Mouse (Mus musculus) thymus, postnatal 14 days (tissue): ENCODE measurements around the gene Vmp1.

Experiments used
- DNase-seq: peaks from one replicate; pipeline ENCODE4 v3.0.0; 2021

Vmp1 gene

GRCm38 (mm10) chr11:86683395-86684125 lies at the start of gene Vmp1, which contains the start of gene Ptrh2:
Gene Vmp1, minus strand, starts transcription at chr11:86683836.
Gene Ptrh2, plus strand, starts transcription at chr11:86683985.
- DNase-seq = peak; percentile 88

- no peak for DNase-seq
These were observed 47.8 kb upstream of the Vmp1 start for GRCm38 (mm10) chr11:86731443-86731842.

DNA sequence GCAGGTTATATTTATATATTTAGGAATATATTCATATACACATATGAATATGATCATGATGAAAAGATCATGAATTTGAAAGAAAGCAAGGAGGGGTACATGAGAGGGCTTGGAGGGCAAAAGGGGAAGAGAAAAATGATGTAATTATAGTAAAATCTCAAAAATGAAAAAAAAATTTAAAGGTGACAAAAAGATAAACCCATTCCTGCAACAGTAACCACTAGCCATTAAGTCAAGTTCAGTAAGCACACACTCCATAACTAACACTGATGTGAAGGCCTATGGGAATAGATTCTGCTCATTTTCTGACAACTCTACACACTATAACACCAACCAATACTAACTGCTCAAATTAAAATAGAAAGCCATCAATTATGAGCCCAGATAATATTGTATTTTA lies 42.0 kb upstream of the Vmp1 start:
- no peak for DNase-seq

DNA sequence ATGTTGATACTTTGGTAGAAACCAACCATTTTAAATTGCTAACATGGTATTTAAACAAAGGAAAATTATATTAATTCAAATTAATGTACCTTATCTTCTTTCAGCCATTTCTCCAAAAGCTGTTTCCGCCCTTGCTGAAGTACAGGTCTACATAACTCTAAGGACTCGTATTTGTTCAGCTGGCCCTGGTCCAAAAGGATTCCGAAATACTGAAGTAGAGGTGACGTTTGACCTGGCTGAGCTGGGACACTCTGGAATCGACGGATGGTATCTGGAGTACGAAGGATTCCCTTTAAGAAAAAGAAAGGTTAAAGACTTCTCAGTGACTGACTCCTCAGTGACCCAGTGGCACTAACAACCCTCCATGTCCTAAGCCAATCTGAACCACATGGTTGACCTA lies 41.3 kb upstream of the Vmp1 start:
- no peak for DNase-seq

GRCm38 (mm10) chr11:86724004-86724403 lies 40.4 kb upstream of the Vmp1 start:
- DNase-seq = no peak

- DNase-seq = no peak
These were observed 35.8 kb upstream of the Vmp1 start for GRCm38 (mm10) chr11:86719390-86719789.

- no peak for DNase-seq
These were observed 34.7 kb upstream of the Vmp1 start for GRCm38 (mm10) chr11:86718369-86718768.

GRCm38 (mm10) chr11:86717306-86718065 lies 33.9 kb upstream of the Vmp1 start:
- no peak for DNase-seq

DNA sequence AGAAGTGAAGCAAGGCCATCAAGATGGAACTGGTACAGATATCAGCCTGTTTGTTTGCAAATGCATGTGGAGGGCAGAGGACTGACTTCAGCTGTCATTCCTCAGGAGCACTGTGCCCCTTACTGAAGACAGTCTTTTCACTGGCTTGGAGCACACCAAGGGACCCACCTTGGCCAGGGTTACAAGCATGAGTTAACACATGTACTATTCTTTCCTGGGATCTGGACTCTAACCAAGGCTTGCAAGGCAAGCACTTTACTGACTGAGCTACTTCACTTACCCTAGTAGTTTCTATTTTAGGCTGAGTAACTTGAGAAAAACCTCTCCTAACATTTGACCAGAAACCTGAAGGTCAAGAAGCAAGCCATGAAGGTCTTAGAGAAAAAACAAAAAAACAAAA lies 31.0 kb upstream of the Vmp1 start:
- no peak for DNase-seq

DNA sequence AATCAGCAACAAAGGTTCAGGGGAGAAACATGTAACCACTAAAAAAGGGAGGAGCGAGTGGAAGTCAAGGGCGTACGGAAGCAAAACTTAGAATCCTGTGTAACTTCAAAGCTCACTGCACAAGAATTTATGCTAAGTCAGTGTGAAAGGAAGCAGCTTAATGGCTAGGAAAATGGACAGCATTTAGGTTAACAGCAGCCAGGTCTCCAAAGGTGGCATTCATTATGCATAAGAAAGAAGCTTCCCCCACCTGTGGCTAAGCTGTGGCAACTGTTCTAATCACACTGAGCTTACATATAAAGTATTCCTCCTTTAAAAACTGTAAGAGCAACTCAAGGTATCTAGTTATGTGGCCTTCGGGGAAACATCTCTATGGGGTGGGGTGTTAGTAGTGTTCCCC lies 17.5 kb upstream of the Vmp1 start:
- DNase-seq = no peak

- DNase-seq = no peak
These were observed 11.8 kb upstream of the Vmp1 start for GRCm38 (mm10) chr11:86695461-86695860.

DNA sequence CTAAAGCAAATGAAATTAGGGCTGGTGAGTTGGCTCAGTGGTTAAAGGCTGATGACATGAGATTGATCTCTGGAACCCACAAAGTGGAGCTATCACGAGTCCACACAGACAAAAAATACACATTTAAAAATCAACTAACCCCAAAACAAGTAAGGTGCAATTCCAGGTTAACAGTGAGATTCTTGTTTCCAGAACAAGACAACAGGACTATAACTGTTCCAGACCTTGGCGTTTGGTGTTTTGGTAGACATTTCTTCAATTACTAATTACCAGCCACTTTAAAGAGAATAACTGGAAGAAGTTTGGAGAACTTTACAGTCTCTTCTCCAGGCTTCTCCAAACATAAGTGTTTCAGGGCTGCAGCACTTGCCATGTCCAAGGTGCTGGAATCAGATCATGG lies 8.9 kb upstream of the Vmp1 start:
- no peak for DNase-seq

DNA sequence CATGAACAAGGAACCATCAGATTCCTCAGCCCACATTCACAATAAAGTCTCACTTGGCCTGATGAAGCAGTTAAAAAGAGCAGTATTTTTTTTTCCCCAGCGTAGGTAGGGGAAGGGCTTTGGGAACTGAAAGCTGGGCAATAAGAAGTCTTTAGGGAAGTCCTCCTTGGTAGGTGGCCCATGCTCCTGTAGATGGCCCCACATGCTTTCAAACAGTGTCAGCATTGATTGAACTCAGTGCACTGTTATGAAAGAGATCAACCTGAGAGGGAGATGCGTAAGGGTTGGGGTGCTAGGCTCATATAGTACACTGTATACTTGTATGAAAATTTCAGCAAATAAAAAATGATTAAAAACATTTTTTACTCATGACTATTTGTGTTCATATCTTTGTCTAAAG lies 8.3 kb upstream of the Vmp1 start:
- DNase-seq = no peak

DNA sequence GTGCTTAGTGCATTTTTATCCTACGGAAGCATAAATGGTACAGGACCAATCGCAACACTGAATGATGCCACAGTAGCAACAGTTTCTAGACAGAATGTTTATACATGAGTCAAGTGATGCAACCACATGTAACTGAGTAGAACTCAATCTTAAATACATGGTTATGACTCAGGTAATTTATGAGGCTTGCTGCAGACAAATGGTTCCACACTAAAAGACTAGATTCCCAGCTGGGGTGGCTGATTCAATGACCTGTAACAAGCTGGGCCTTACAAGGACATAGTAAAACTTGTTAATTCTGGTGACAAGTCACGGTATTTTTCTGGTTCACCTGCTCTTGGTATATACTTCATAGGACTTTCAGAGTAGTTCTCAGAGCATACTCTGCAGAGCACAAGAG lies 7.8 kb upstream of the Vmp1 start:
- no peak for DNase-seq

DNA sequence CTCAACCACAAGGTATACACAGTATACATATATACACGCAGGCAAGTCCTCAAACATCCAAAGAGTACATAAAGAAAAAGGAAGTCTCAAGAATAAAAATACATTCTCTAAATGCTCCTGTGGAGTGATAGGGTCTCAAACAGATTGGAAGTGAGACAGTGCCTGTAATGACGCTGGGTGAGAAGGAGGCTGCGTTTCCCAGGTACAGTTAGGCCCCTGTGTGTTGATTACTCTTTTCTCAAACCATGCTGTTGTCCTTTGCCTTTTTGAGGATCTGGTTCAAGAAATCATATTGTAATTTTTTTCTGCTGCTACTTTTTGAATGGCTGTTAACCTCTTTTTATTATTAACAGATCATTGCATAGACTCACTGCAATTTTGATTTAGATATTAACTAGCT lies 6.7 kb upstream of the Vmp1 start:
- no peak for DNase-seq

GRCm38 (mm10) chr11:86685366-86685765 lies 1.7 kb upstream of the Vmp1 start:
- DNase-seq = no peak

DNA sequence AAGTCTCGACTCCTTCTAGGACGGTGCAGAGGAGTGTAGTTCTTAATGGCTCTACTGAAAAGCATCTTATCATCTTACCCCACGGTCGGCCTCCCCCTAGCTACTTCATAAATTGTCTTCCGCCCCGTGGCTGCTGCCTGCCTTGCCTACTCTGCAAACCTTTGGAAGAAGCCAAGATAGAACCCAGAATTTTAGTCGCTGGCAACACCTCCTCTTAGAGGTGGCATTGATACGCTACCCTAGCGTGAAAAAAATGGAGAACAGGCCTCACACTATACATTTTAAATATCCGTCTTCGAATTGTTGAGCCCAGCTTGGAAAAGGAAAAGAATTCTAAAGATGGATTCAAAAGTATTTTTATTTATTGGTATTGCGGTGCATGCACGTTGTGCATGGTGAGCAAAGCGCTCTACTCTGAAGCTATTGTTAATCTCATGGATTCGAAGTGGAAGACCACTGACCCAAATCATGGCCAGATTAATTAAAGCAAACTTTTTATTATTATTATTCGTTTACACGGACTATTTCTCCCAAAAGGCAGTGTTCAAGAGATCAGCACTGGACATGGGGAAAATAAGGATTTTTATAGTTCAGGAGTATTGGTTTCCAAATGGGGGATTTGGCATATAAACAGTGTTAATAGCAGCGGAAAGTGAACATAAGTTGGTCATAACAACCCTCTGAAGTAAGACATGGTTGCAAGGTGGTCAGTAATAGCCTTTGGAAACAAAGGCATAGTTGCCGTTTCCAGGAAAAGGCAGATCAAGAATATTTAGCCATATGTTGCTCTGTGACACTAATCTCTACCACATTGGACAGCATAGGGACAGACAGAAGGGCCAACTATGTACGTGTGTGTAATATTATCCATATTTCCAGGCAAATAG lies 733 bp upstream of the Vmp1 start:
- DNase-seq = no peak

DNA sequence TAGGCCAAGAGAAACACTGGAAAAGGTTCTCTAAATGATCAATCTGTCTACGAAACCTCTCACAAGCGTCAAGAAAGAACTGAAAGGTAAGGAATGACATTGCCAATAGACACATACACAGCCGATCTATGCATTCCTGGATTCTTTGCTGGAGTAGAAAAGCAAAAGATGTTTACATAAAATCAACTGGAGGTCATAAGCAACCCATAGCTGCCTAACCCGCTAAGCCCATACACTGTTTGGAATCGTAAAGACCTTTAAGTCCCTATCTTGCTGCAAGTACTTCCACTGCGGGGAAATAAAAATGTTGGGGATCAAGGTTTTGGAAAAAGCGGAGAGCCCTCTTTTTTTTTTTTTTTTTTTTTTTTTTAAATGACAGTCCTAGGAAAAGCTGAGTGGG lies 775 bp downstream of the Vmp1 start:
- DNase-seq = no peak

DNA sequence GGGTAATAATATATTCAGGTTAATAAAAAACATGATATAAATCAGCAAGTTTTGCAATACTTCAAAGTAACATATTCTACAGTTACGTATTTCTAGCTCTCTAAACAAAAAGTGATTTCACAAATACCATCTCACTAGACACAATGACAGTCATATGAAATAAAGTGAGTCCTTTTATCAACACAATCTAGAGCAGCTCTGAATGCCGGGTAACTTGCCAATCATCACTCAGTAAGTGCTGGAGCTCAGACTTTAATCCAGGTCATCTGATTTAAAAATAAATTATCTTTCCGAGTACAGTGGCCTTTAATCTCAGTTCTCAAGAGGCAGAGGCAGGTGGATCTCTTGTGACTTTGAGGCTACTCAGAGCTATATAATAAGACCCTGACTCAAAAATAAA lies 2.2 kb downstream of the Vmp1 start:
- no peak for DNase-seq

DNA sequence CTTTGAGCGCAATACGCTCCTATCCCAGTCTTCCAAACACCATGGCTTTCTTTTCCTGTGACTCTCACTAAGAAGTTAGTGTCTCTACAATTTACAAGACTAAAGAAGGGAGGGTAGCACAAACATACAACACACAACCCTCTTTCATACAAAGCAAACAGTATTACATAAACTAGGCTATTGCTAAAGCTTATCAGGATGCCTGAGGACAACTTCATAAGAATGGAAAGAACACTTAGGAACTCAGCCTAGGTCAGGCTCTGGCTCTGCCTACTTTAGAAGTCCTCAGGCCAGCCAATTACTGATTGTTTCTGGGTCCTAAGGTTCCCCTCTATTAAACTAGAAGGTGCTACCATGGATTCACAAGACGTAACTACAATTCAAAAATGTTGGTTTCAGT lies 2.9 kb downstream of the Vmp1 start:
- no peak for DNase-seq

- no peak for DNase-seq
These were observed 4.7 kb downstream of the Vmp1 start for GRCm38 (mm10) chr11:86678957-86679356.

DNA sequence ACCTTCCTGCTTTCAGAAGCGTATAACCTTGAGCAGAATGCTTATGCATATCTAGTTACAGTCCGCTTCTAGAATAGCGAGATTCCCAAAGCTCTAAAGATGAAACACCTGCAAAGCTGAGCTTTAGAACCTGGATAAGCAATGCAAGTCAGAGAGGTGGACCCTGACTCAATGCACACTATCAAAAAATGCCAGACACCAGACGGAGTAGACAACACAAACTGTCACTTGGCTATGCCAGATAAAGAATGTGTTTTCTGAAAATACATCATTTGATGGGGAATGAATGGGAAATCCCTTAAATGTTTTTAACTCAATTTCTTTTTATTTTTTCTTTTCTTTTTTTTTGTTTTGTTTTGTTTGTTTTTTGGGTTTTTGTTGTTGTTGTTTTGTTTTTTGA lies 8.1 kb downstream of the Vmp1 start:
- no peak for DNase-seq

DNA sequence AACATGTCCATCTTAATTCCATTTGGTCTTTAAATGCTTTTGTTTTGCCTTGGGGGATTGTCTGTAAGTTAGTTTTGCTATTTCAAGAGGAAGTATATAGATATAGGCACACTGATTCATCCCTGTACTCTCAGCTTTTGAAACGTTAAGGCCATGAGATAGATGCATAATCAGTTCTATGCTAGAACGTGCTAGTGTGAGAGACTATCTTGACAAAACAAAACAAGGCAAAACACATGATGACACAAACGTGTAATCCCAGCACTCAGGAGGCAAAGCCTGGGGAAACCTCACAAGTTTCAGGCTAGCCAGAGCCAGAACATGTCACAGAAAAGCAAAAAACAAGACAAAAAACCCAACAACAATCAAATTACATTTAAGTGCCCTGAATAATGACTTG lies 10.9 kb downstream of the Vmp1 start:
- no peak for DNase-seq
